Mouse (Mus musculus) kidney, adult 2 months (tissue): ENCODE data around the gene Necap1.

Experiments used
- CTCF ChIP-seq: fragments of 200-500 bp; conservative IDR thresholded peaks from 2 replicates; pipeline ENCODE4 v1.5.1; 2011; ENCODE audit warnings: low read depth, mild to moderate bottlenecking, control low read depth, low read length, moderate library complexity, mixed read lengths; ENCODE audit not compliant: insufficient read depth, insufficient read length
- POLR2A ChIP-seq: fragments of 200-500 bp; IDR thresholded peaks from one replicate; pipeline ENCODE4 v1.6.1; 2011; ENCODE audit warnings: low read depth, low read length, control low read depth

GRCm38 (mm10) chr6:122919922-122920321 is 45.6 kb downstream of the Necap1 start:
- no peak for TF ChIP-seq CTCF
- no peak for TF ChIP-seq POLR2A
